Mouse (Mus musculus) heart, postnatal 0 days (tissue): Measurements from ENCODE around the gene Bbs9.

Experiments used
- CTCF ChIP-seq: IDR thresholded peaks from 2 replicates; pipeline ENCODE4 v1.5.1; 2016; ENCODE audit warnings: antibody characterized with exemption, control low read depth, low read depth
- EP300 ChIP-seq: IDR thresholded peaks from 2 replicates; pipeline ENCODE4 v1.6.1; 2016; ENCODE audit warnings: antibody characterized with exemption, low read depth

DNA sequence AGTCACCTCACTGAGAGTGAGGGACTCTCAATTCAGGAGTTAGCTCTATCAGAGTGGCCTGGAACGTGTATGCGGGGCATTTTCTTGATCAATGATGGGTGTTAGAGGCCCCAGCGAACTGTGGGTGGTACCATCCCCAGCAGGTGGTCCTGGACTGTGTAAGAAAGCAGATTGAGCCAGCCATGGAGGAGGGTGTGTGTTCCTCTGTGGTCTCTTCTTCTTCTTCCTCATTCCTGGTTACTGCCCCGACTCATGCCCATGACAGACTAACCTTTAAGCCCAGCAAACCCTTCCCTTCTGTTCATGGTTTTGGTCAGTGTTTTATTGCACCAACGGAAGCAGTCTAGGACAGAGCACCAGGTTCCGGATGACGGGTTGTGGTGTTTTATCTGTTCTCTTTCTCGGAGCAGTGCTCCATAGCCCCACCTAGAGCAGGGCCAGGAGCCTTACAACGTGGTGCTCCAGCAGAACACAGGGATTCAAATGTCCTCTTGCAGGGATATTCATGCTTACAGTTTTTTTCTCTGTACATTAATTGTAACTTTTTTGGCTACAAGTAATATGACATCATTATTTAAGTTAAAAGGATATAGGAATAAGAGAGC is 18.8 kb downstream of the Bbs9 start:
- TF ChIP-seq CTCF (no peak), EP300 (no peak)
